Mouse (Mus musculus): Measurements from ENCODE around the gene 5730596B20Rik. TPM values are rescaled to one million over a fixed set of nuclear protein-coding genes. Genes with fewer than 3 reads are reported as not detected.

5730596B20Rik gene
- polyA plus RNA-seq, 1 experiment from 2014 or later = 0.98 TPM

- H3K4me1 ChIP-seq (replicated peaks) = peaks cover 71% of the 10 kb centered on the region
- H3K4me3 ChIP-seq (replicated peaks) = no peak overlapping the region
- H3K9me3 ChIP-seq = no peaks in the 10 kb centered on the region
- H3K4me2 ChIP-seq = 0 out of 2 replicates have a peak overlapping the region, but pooled peaks have one; percentile 28
- H3K27ac ChIP-seq = peak overlapping the region; percentile 60; the same call in 1 of the 2 replicates
- peaks cover 69% of the 10 kb centered on the region for H3K27me3 ChIP-seq
- no peak for ATAC-seq (ENCODE audit: insufficient number of reproducible peaks, insufficient read depth, low FRiP score, low TSS enrichment, low read depth)
- WGBS = 40% methylated on average over 16 of the region's 16 CpGs
- no peak overlapping the region for H3K9ac ChIP-seq (replicated peaks)
- H3K36me3 ChIP-seq = peaks cover 14% of the 10 kb centered on the region; the same call in 1 of the 2 replicates
Measured at GRCm38 (mm10) chr6:52169499-52170165, 7.7 kb upstream of the 5730596B20Rik start.

- H3K4me2 ChIP-seq = 0 out of 2 replicates have a peak overlapping the region, but pooled peaks have one; percentile 28
- no peak overlapping the region for H3K9ac ChIP-seq (replicated peaks)
- H3K36me3 ChIP-seq = peaks cover 14% of the 10 kb centered on the region; the same call in 1 of the 2 replicates
- peaks cover 69% of the 10 kb centered on the region for H3K27me3 ChIP-seq
- no peak for ATAC-seq (ENCODE audit: insufficient number of reproducible peaks, insufficient read depth, low FRiP score, low TSS enrichment, low read depth)
- no peak overlapping the region for H3K4me3 ChIP-seq (replicated peaks)
- H3K9me3 ChIP-seq = no peaks in the 10 kb centered on the region
- peaks cover 71% of the 10 kb centered on the region for H3K4me1 ChIP-seq (replicated peaks)
- 25% methylated on average over 40 of the region's 40 CpGs for WGBS
- peak overlapping the region; percentile 60; the same call in 1 of the 2 replicates for H3K27ac ChIP-seq
Measured at GRCm38 (mm10) chr6:52170166-52170897, 7.0 kb upstream of the 5730596B20Rik start.

- Histone ChIP-seq H3K36me3 (peaks cover 14% of the 10 kb centered on the region; the same call in 1 of the 2 replicates), H3K9me3 (no peaks in the 10 kb centered on the region), H3K27ac (0 out of 2 replicates have a peak overlapping the region, but pooled peaks have one; percentile 20), H3K4me3 (replicated peaks) (no peak overlapping the region), H3K4me1 (replicated peaks) (peaks cover 71% of the 10 kb centered on the region), H3K9ac (replicated peaks) (no peak overlapping the region), H3K27me3 (peaks cover 69% of the 10 kb centered on the region), H3K4me2 (no peak overlapping the region; the same call in 1 of the 2 replicates)
- no peak for ATAC-seq (ENCODE audit: insufficient number of reproducible peaks, insufficient read depth, low FRiP score, low TSS enrichment, low read depth)
- 26% methylated on average over 5 of the region's 5 CpGs for whole genome bisulfite sequencing
Measured at GRCm38 (mm10) chr6:52170898-52171223, 6.4 kb upstream of the 5730596B20Rik start.

- Histone ChIP-seq H3K4me3 (replicated peaks) (no peak overlapping the region), H3K27ac (peak overlapping the region; percentile 72; the same call in 1 of the 2 replicates), H3K4me1 (replicated peaks) (peaks cover 72% of the 10 kb centered on the region), H3K36me3 (peaks cover 14% of the 10 kb centered on the region; the same call in 1 of the 2 replicates), H3K9ac (replicated peaks) (no peak overlapping the region), H3K4me2 (peak overlapping the region; percentile 68), H3K27me3 (peaks cover 70% of the 10 kb centered on the region), H3K9me3 (no peaks in the 10 kb centered on the region)
- 6% methylated on average over 4 of the region's 4 CpGs for WGBS
- ATAC-seq (ENCODE audit: insufficient number of reproducible peaks, insufficient read depth, low FRiP score, low TSS enrichment, low read depth) = no peak
Measured at GRCm38 (mm10) chr6:52171331-52171730, 6.0 kb upstream of the 5730596B20Rik start.

GRCm38 (mm10) chr6:52171938-52172337, 5.4 kb upstream of the 5730596B20Rik start:
- Histone ChIP-seq H3K9ac (replicated peaks) (peak overlapping the region; percentile 42; the same call in 1 of the 2 replicates), H3K36me3 (peaks cover 14% of the 10 kb centered on the region; the same call in 1 of the 2 replicates), H3K4me3 (replicated peaks) (peak overlapping the region; percentile 34), H3K9me3 (no peaks in the 10 kb centered on the region), H3K4me1 (replicated peaks) (peaks cover 76% of the 10 kb centered on the region), H3K27ac (peak overlapping the region; percentile 72), H3K27me3 (peaks cover 70% of the 10 kb centered on the region), H3K4me2 (peak overlapping the region; percentile 68)
- WGBS = 18% methylated on average over 7 of the region's 7 CpGs
- ATAC-seq (ENCODE audit: insufficient number of reproducible peaks, insufficient read depth, low FRiP score, low TSS enrichment, low read depth) = no peak

- Histone ChIP-seq H3K27ac (peak overlapping the region; percentile 72), H3K9ac (replicated peaks) (peak overlapping the region; percentile 42; the same call in 1 of the 2 replicates), H3K36me3 (peaks cover 14% of the 10 kb centered on the region; the same call in 1 of the 2 replicates), H3K27me3 (peaks cover 69% of the 10 kb centered on the region), H3K4me1 (replicated peaks) (peaks cover 81% of the 10 kb centered on the region), H3K9me3 (no peaks in the 10 kb centered on the region), H3K4me2 (peak overlapping the region; percentile 68), H3K4me3 (replicated peaks) (peak overlapping the region; percentile 34)
- WGBS = 1% methylated on average over 35 of the region's 35 CpGs
- peak; percentile 61; the same call in 1 of the 2 replicates for ATAC-seq (ENCODE audit: insufficient number of reproducible peaks, insufficient read depth, low FRiP score, low TSS enrichment, low read depth)
Measured at GRCm38 (mm10) chr6:52172501-52172900, 4.8 kb upstream of the 5730596B20Rik start.

- Histone ChIP-seq H3K4me2 (0 out of 2 replicates have a peak overlapping the region, but pooled peaks have one; percentile 68), H3K27ac (no peak overlapping the region), H3K36me3 (peaks cover 13% of the 10 kb centered on the region; the same call in 1 of the 2 replicates), H3K9ac (replicated peaks) (no peak overlapping the region), H3K4me1 (replicated peaks) (peaks cover 87% of the 10 kb centered on the region), H3K9me3 (no peaks in the 10 kb centered on the region), H3K27me3 (peaks cover 64% of the 10 kb centered on the region), H3K4me3 (replicated peaks) (no peak overlapping the region)
- WGBS = 6% methylated on average over 4 of the region's 4 CpGs
- no peak for ATAC-seq (ENCODE audit: insufficient number of reproducible peaks, insufficient read depth, low FRiP score, low TSS enrichment, low read depth)
Measured at GRCm38 (mm10) chr6:52173648-52174047, 3.6 kb upstream of the 5730596B20Rik start.

- no peak for ATAC-seq (ENCODE audit: insufficient number of reproducible peaks, insufficient read depth, low FRiP score, low TSS enrichment, low read depth)
- H3K27me3 ChIP-seq = peaks cover 69% of the 10 kb centered on the region
- H3K9ac ChIP-seq (replicated peaks) = peak overlapping the region; percentile 74
- H3K9me3 ChIP-seq = no peaks in the 10 kb centered on the region
- peaks cover 91% of the 10 kb centered on the region for H3K4me1 ChIP-seq (replicated peaks)
- H3K4me3 ChIP-seq (replicated peaks) = peak overlapping the region; percentile 51
- WGBS = 4% methylated on average over 41 of the region's 41 CpGs
- peak overlapping the region; percentile 78 for H3K27ac ChIP-seq
- H3K4me2 ChIP-seq = peak overlapping the region; percentile 89
- H3K36me3 ChIP-seq = peaks cover 5% of the 10 kb centered on the region; the same call in 1 of the 2 replicates
Measured at GRCm38 (mm10) chr6:52174968-52175751, 2.1 kb upstream of the 5730596B20Rik start.

- WGBS = 1% methylated on average over 15 of the region's 35 CpGs
- peak overlapping the region; percentile 51 for H3K4me3 ChIP-seq (replicated peaks)
- ATAC-seq (ENCODE audit: insufficient number of reproducible peaks, insufficient read depth, low FRiP score, low TSS enrichment, low read depth) = no peak
- H3K9me3 ChIP-seq = no peaks in the 10 kb centered on the region
- no peaks in the 10 kb centered on the region for H3K36me3 ChIP-seq
- peaks cover 69% of the 10 kb centered on the region for H3K27me3 ChIP-seq
- H3K4me1 ChIP-seq (replicated peaks) = peaks cover 91% of the 10 kb centered on the region
- H3K27ac ChIP-seq = peak overlapping the region; percentile 78
- H3K4me2 ChIP-seq = peak overlapping the region; percentile 89
- peak overlapping the region; percentile 74 for H3K9ac ChIP-seq (replicated peaks)
Measured at GRCm38 (mm10) chr6:52175864-52176263, 1.4 kb upstream of the 5730596B20Rik start.

- Histone ChIP-seq H3K9ac (replicated peaks) (no peak overlapping the region), H3K9me3 (no peaks in the 10 kb centered on the region), H3K36me3 (0 out of 2 replicates have a peak, but pooled peaks cover 4% of the 10 kb centered on the region), H3K4me2 (peak overlapping the region; percentile 89), H3K27ac (peak overlapping the region; percentile 50; the same call in 1 of the 2 replicates), H3K4me1 (replicated peaks) (peaks cover 90% of the 10 kb centered on the region), H3K4me3 (replicated peaks) (peak overlapping the region; percentile 51), H3K27me3 (peaks cover 69% of the 10 kb centered on the region)
- ATAC-seq (ENCODE audit: insufficient number of reproducible peaks, insufficient read depth, low FRiP score, low TSS enrichment, low read depth) = no peak
- WGBS = 4% methylated on average over 6 of the region's 6 CpGs
Measured at GRCm38 (mm10) chr6:52176391-52176790, 907 bp upstream of the 5730596B20Rik start.
